Mouse (Mus musculus) forebrain, embryonic 12.5 days (tissue): ENCODE measurements around the gene Slc25a12. TPM values are rescaled to one million over a fixed set of nuclear protein-coding genes. Genes with fewer than 3 reads are reported as not detected.
A peak's percentile ranks its signal among the peaks of the same experiment; 100 is the strongest.

Source experiments
- ATAC-seq: fragments of 200-750 bp; cut with Nextera tagmentation; 2 replicates; pipeline ENCODE4 v1.8.0; 2017; ENCODE audit warnings: moderate TSS enrichment; ENCODE audit not compliant: low FRiP score
- H3K27ac ChIP-seq: fragments of 300-500 bp; sonication (generic); 2 replicates; pipeline ENCODE4 v1.5.1; 2016; ENCODE audit warnings: mild to moderate bottlenecking
- H3K27me3 ChIP-seq: fragments of 300-500 bp; sonication (generic); 2 replicates; pipeline ENCODE4 v1.6.1; 2016; ENCODE audit warnings: mild to moderate bottlenecking
- H3K36me3 ChIP-seq: fragments of 300-500 bp; sonication (generic); replicated peaks from 2 replicates; pipeline ENCODE4 v1.6.1; 2016; ENCODE audit warnings: mild to moderate bottlenecking
- H3K4me1 ChIP-seq: fragments of 300-500 bp; sonication (generic); 2 replicates; pipeline ENCODE4 v1.6.1; 2016
- H3K4me2 ChIP-seq: fragments of 300-500 bp; sonication (generic); 2 replicates; pipeline ENCODE4 v1.6.1; 2016; ENCODE audit warnings: mild to moderate bottlenecking, moderate library complexity
- H3K4me3 ChIP-seq: fragments of 300-500 bp; sonication (generic); replicated peaks from 2 replicates; pipeline ENCODE4 v1.5.1; 2016; ENCODE audit warnings: mild to moderate bottlenecking
- H3K9ac ChIP-seq: fragments of 300-500 bp; sonication (generic); 2 replicates; pipeline ENCODE4 v1.6.1; 2016; ENCODE audit warnings: mild to moderate bottlenecking
- H3K9me3 ChIP-seq: fragments of 300-500 bp; sonication (generic); 2 replicates; pipeline ENCODE4 v1.6.1; 2016
- WGBS: fragments of 180-500 bp; shearing (Covaris S2); methylation state at CpG from one replicate; pipeline ENCODE4 v1.1.7; 2016; 5-methylcytosine and 5-hydroxymethylcytosine counted together
- polyA plus RNA-seq: library from polyadenylated mRNA; unstranded; fragments of >200 nt; fragmentation: Nextera tagmentation; extraction: Ambion mirVana; gene quantifications from 2 replicates; pipeline ENCODE4 v1.2.1, GENCODE M21; 2016

Gene Slc25a12
- polyA plus RNA-seq, 1 experiment from 2014 or later, result 53.8 TPM

DNA sequence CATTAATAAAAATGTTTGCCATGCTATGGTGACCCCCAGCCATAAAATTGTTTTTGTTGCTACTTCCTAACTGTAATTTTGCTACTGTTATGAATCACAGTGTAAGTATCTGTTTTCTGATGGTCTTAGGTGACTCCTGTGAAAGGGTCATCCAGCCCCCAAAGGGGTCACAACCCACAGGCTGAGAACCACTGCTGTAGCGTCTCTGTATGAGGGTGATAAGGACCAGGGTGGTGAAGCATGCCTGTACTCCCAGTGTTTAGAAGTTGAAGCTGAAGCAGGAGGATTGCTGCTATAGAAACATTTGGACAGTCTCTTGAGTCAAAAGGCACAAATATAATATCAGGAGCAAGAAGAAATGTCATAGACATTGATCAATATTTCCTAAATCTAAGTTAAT, 98.2 kb downstream of the Slc25a12 start:
- Histone ChIP-seq H3K9me3 (no peaks in the 10 kb centered on the region), H3K4me1 (no peaks in the 10 kb centered on the region), H3K27me3 (no peaks in the 10 kb centered on the region), H3K4me2 (no peak overlapping the region), H3K4me3 (no peak overlapping the region), H3K36me3 (peaks cover 30% of the 10 kb centered on the region), H3K9ac (no peak overlapping the region), H3K27ac (no peak overlapping the region)
- WGBS, result 92% methylated on average over 1 of the region's 1 CpGs
- ATAC-seq, result no peak

DNA sequence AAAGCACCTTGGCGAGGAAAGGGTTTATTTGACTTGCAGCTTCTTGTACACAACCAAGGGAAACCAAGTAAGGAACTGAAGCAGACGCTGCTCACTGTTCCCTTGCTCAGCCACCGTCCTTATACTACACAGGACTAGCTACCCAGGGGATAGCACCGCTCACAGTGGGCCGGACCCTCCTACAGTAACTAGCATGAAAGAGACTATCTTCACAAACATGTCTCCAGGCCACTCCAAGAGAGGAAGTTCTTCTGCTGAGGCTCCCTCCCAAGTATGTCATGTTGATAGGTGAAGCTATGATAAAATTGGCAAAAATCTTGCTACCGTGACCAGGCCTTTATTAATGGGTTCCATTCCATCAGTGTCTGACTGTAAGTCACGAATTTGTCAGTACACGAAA, 98.9 kb downstream of the Slc25a12 start:
- ATAC-seq, result no peak
- Histone ChIP-seq H3K4me3 (no peak overlapping the region), H3K4me2 (no peak overlapping the region), H3K4me1 (no peaks in the 10 kb centered on the region), H3K9me3 (no peaks in the 10 kb centered on the region), H3K27ac (no peak overlapping the region), H3K9ac (no peak overlapping the region), H3K27me3 (no peaks in the 10 kb centered on the region), H3K36me3 (peaks cover 34% of the 10 kb centered on the region)
- 96% methylated on average over 8 of the region's 8 CpGs for WGBS

DNA sequence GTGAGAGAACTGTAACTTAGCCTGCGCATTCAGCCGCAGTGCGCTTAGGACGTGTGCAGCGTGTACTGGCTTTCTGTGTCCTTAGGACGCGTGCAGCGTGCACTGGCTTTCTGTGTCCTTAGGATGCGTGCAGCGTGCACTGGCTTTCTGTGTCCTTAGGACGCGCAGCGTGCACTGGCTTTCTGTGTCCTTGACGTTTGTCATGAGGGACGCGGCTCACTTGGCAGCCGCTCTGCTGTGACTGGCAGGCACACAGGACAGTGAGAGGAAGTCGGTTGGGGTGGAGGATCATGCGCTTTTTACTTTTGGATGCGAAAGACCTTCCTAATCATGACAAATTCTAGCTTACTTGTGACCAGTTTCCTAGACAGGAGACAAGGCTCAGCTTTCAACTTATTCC, 103.0 kb downstream of the Slc25a12 start:
- WGBS, result 95% methylated on average over 20 of the region's 20 CpGs
- no peaks in the 10 kb centered on the region for H3K27me3 ChIP-seq
- H3K9ac ChIP-seq, result no peak overlapping the region
- no peaks in the 10 kb centered on the region for H3K9me3 ChIP-seq
- no peaks in the 10 kb centered on the region for H3K4me1 ChIP-seq
- H3K36me3 ChIP-seq, result peaks cover 63% of the 10 kb centered on the region
- ATAC-seq, result no peak
- H3K27ac ChIP-seq, result no peak overlapping the region
- H3K4me3 ChIP-seq, result no peak overlapping the region
- no peak overlapping the region for H3K4me2 ChIP-seq

DNA sequence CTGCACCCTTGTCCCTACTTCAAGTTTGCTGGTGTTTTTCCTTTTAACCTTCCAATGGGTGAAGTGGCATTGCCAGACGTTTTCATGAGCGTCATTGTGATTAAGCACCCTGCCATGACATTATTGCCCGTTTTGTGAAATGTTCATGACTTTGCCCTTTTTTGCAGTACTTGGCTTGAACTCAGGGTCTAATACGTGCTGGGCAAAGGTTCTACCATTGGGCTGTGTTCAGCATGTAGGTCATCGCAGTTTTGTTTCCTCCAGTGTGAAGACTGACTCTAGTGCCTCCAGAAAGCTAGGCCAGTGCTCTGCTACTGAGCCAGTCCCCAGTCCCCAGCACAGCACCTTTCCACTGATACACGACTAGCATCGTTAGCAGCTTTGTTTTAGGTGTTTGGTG, 111.0 kb downstream of the Slc25a12 start:
- 90% methylated on average over 7 of the region's 7 CpGs for WGBS
- no peak overlapping the region for H3K4me2 ChIP-seq
- no peak for ATAC-seq

DNA sequence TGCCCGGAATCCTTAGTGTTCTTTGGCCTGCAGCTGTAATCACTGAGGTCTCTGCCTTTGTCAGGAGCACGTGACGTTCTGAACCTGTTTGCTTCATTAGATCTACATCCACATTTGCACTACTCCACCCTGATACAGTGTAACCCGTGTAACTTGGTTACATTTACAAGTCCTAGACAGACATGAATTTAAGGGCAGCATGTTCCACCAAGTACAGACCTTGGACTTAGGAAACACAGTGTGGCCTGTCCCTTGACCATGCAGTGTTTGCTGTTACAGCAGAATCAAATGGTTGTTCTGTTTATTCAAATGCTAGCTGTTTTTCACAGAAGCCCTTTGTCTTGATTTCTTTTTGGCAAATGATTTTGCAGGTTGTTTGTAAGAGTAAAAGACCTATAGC, 112.7 kb downstream of the Slc25a12 start:
- Histone ChIP-seq H3K9me3 (no peaks in the 10 kb centered on the region), H3K9ac (no peak overlapping the region), H3K27ac (no peak overlapping the region), H3K27me3 (no peaks in the 10 kb centered on the region), H3K36me3 (peaks cover 85% of the 10 kb centered on the region), H3K4me1 (no peaks in the 10 kb centered on the region), H3K4me2 (no peak overlapping the region), H3K4me3 (no peak overlapping the region)
- 85% methylated on average over 4 of the region's 4 CpGs for WGBS
- no peak for ATAC-seq

More for the DNA sequence above, 111.0 kb downstream of the Slc25a12 start:
- Histone ChIP-seq H3K4me1 (no peaks in the 10 kb centered on the region), H3K4me3 (no peak overlapping the region), H3K27ac (no peak overlapping the region), H3K9me3 (no peaks in the 10 kb centered on the region), H3K36me3 (peaks cover 81% of the 10 kb centered on the region), H3K27me3 (no peaks in the 10 kb centered on the region), H3K9ac (no peak overlapping the region)

DNA sequence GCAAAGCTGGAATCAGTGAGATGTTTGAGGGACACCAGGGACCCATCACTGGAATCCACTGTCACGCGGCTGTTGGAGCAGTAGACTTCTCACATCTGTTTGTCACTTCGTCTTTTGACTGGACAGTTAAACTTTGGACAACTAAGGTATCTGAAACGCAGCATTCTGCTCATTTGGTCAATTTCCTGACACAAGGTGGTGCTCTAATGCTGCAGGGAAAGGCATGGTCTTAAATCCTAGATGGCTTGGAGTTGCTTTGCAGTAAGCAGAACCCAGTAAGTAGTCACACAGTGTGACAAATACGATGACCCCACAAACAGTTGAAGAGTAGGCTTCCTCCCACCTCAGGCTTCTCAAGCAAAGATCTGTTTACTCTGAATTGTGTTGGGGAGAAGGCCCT, 116.7 kb downstream of the Slc25a12 start:
- peaks cover 68% of the 10 kb centered on the region for H3K36me3 ChIP-seq
- H3K27ac ChIP-seq, result 0 out of 2 replicates have a peak overlapping the region, but pooled peaks have one; percentile 19
- no peaks in the 10 kb centered on the region for H3K9me3 ChIP-seq
- H3K4me2 ChIP-seq, result no peak overlapping the region
- H3K4me1 ChIP-seq, result peaks cover 5% of the 10 kb centered on the region; the same call in 1 of the 2 replicates
- H3K27me3 ChIP-seq, result no peaks in the 10 kb centered on the region
- no peak overlapping the region for H3K4me3 ChIP-seq
- 79% methylated on average over 5 of the region's 5 CpGs for WGBS
- no peak overlapping the region for H3K9ac ChIP-seq
- ATAC-seq, result no peak

DNA sequence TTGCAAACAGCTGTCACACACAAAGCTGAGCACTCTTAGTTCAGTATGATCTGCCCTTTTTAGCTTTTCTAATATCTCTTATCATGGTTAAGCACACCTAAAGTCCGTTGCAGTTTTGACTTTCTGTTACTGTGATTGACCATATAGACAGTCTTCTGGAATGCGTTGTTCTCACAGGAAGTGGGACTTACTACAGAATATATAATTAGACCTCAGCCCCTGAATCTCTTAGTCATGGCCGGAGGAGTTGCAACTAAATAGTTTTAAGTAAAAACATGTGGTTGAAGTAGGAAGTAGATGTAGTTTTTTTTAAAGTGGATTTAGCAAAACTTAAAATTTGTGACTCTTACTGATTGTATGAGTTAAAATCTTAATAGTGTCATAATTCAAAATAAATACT, 119.5 kb downstream of the Slc25a12 start:
- WGBS, result 82% methylated on average over 3 of the region's 3 CpGs

DNA sequence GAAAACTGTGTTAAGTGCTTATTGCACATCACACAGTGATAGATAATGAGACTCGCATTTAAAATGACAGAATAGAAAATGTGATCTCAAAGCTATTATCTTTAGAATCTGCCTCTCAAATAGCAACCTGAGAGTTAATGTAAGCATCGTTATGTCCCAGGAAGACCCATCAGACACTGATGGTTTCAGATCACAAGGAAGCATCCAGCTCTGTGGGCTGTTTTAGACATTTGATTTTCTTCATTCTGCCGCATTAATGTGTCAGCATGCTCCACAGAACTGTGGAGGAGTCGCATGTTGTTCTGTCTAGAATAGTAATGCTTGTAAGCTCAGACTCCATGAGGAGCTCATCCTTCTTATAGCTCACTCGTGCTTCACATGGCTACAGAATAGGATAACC, 121.5 kb downstream of the Slc25a12 start:
- 79% methylated on average over 5 of the region's 5 CpGs for WGBS
- Histone ChIP-seq H3K9ac (no peak overlapping the region), H3K27ac (peak overlapping the region; percentile 65), H3K36me3 (peaks cover 35% of the 10 kb centered on the region), H3K4me1 (peaks cover 20% of the 10 kb centered on the region), H3K4me2 (no peak overlapping the region), H3K9me3 (no peaks in the 10 kb centered on the region), H3K27me3 (no peaks in the 10 kb centered on the region), H3K4me3 (no peak overlapping the region)
- ATAC-seq, result no peak

More for the DNA sequence above, 119.5 kb downstream of the Slc25a12 start:
- no peaks in the 10 kb centered on the region for H3K9me3 ChIP-seq
- H3K4me2 ChIP-seq, result no peak overlapping the region
- no peak overlapping the region for H3K27ac ChIP-seq
- H3K9ac ChIP-seq, result no peak overlapping the region
- no peaks in the 10 kb centered on the region for H3K27me3 ChIP-seq
- H3K36me3 ChIP-seq, result peaks cover 50% of the 10 kb centered on the region
- peaks cover 20% of the 10 kb centered on the region for H3K4me1 ChIP-seq
- ATAC-seq, result no peak
- H3K4me3 ChIP-seq, result no peak overlapping the region

DNA sequence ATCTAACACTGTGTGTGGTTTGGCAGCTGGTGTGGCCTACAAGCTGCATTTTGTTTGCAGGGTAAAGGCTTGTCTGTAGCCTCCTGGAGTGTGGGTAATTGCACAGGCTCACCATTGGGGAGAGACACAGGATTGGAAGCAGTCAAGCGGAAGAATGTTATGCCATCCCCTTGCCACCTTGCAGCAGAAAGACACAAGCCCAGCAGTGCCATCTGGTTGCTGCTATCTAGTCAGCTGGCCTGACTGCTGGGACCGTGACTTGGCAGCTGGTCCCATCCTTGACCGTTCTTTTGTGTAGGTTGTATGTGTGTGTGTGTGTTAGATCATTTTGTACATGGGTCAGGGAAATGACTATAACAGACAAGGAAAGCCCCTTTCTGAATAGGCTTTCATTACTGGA, 122.1 kb downstream of the Slc25a12 start:
- 46% methylated on average over 3 of the region's 3 CpGs for WGBS
- no peaks in the 10 kb centered on the region for H3K27me3 ChIP-seq
- peaks cover 28% of the 10 kb centered on the region for H3K36me3 ChIP-seq
- H3K9me3 ChIP-seq, result no peaks in the 10 kb centered on the region
- H3K4me2 ChIP-seq, result 0 out of 2 replicates have a peak overlapping the region, but pooled peaks have one; percentile 13
- peak; percentile 90 for ATAC-seq
- peak overlapping the region; percentile 86 for H3K27ac ChIP-seq
- H3K4me1 ChIP-seq, result peaks cover 20% of the 10 kb centered on the region
- H3K9ac ChIP-seq, result no peak overlapping the region
- no peak overlapping the region for H3K4me3 ChIP-seq

DNA sequence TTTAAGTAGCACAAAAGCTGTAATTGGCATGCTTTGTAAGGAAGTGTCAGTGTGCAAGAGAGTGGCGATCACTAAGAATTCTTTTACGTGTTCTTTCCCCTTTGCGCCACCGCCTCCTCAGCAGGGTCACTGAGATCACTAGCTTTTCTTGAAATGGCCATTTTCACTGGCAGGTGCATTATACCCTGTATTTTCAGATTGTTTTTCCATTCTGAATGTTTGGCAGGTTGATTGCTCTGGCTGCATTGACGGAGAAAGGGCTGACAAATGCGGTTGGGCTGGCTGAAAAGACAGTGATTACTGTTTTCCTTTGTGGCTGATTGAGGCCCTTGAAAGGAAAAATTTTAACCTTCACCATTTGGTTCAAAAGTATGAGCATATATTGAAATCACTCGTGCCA, 122.7 kb downstream of the Slc25a12 start:
- peaks cover 22% of the 10 kb centered on the region for H3K36me3 ChIP-seq
- no peaks in the 10 kb centered on the region for H3K9me3 ChIP-seq
- 35% methylated on average over 7 of the region's 7 CpGs for WGBS
- H3K9ac ChIP-seq, result no peak overlapping the region
- H3K27ac ChIP-seq, result peak overlapping the region; percentile 86
- ATAC-seq, result peak; percentile 57; the same call in 1 of the 2 replicates
- no peak overlapping the region for H3K4me3 ChIP-seq
- H3K27me3 ChIP-seq, result no peaks in the 10 kb centered on the region
- peaks cover 20% of the 10 kb centered on the region for H3K4me1 ChIP-seq
- H3K4me2 ChIP-seq, result 0 out of 2 replicates have a peak overlapping the region, but pooled peaks have one; percentile 13

DNA sequence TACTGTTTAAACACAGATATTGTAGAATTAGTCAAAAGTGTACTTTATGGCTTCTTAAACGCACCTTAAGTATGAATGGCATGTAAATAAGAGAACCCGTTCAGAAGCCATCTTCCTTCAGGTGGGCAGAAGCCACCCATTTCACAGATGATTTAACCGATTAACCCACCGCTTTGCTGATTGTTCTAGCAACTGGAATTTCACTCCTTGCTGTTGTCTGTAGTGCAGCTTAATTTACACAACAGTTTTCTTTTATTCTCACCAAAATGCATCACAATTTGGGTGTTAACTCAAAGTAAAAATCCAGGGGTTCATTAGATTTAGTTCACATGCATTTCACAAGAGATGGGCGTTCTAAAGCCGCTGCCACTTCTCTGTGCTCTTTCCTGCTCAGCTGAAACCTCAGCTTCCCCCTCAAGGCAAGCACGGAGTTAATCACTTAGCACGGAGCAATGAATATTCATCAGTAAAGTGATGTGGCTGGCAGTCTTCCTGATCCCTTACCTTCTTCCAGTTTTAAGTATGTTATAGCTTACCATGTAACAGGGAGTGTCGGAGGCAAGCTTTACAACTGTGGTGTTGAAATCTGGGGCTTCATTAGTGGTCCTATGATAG, 124.4 kb downstream of the Slc25a12 start:
- Histone ChIP-seq H3K36me3 (peaks cover 22% of the 10 kb centered on the region), H3K27ac (0 out of 2 replicates have a peak overlapping the region, but pooled peaks have one; percentile 11), H3K9ac (no peak overlapping the region), H3K27me3 (no peaks in the 10 kb centered on the region), H3K4me3 (no peak overlapping the region), H3K9me3 (no peaks in the 10 kb centered on the region), H3K4me2 (no peak overlapping the region), H3K4me1 (peaks cover 20% of the 10 kb centered on the region)
- ATAC-seq, result no peak
- 54% methylated on average over 9 of the region's 9 CpGs for WGBS

DNA sequence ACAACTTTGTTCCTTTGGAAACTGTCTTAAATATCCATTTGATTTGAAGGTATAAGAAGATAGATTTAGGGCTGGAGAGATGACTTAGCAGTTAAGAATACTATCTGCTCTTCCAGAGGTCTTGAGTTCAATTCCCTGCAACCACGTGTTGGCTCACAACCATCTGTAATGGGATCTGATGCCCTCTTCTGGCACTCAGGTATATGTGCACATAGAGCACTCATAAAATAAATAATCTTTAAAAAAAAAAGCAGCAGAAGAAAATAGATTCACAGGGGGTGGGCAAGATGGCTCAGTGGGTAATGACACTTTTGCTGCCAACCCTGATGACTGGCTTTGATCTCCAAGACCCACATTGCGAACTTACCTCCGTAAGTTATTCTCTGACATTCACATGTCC, 125.4 kb downstream of the Slc25a12 start:
- 92% methylated on average over 3 of the region's 3 CpGs for WGBS
- H3K4me3 ChIP-seq, result no peak overlapping the region
- no peak overlapping the region for H3K4me2 ChIP-seq
- no peak overlapping the region for H3K9ac ChIP-seq
- no peak overlapping the region for H3K27ac ChIP-seq
- peaks cover 20% of the 10 kb centered on the region for H3K4me1 ChIP-seq
- H3K27me3 ChIP-seq, result no peaks in the 10 kb centered on the region
- no peaks in the 10 kb centered on the region for H3K9me3 ChIP-seq
- no peak for ATAC-seq
- H3K36me3 ChIP-seq, result peaks cover 21% of the 10 kb centered on the region

DNA sequence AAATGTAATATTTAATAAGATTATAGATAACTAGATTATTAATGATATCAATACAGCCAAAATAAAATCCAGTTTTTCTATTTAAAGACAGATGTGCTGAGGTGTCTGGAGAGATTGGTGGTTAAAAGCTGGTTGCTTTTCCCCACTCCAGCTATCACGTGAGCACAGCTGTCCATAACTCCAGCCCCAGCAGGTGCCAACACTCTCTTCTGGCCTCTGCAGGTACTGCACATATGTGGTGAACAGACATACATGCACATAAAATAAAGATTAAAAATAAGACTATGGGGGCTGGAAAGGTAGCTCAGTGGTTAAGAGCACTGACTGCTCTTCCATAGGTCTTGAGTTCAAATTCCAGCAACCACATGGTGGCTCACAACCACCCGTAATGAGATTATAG, 126.0 kb downstream of the Slc25a12 start:
- 91% methylated on average over 2 of the region's 2 CpGs for WGBS
- no peak overlapping the region for H3K4me2 ChIP-seq
- peaks cover 18% of the 10 kb centered on the region for H3K36me3 ChIP-seq
- ATAC-seq, result no peak
- H3K27ac ChIP-seq, result no peak overlapping the region
- H3K4me1 ChIP-seq, result peaks cover 20% of the 10 kb centered on the region
- H3K9me3 ChIP-seq, result no peaks in the 10 kb centered on the region
- H3K4me3 ChIP-seq, result no peak overlapping the region
- H3K27me3 ChIP-seq, result no peaks in the 10 kb centered on the region
- H3K9ac ChIP-seq, result no peak overlapping the region
